Mouse (Mus musculus) myocyte (in vitro differentiated cells): ENCODE measurements at regions not wholly inside any gene's neighbourhood (a gene's known extent, or its start where the extent isn't known, plus 50 kb on each side); places are given as distances from the start of the nearest gene placed in this dataset.

Experiments
- CEBPB ChIP-seq: IDR thresholded peaks from 2 replicates; pipeline ENCODE4 v1.6.1; 2011; ENCODE audit warnings: mild to moderate bottlenecking, moderate library complexity; ENCODE audit not compliant: poor library complexity, insufficient read depth, severe bottlenecking
- E2F4 ChIP-seq: IDR thresholded peaks from one replicate; pipeline ENCODE4 v1.6.1; 2011; ENCODE audit warnings: mild to moderate bottlenecking, control low read depth, moderate library complexity; ENCODE audit not compliant: insufficient read depth
- MAX ChIP-seq: IDR thresholded peaks from one replicate; pipeline ENCODE4 v1.6.1; 2011; ENCODE audit warnings: low read depth, mild to moderate bottlenecking, control low read depth
- MYOD1 ChIP-seq, 3 experiments: IDR thresholded peaks; one replicate each; pipeline ENCODE4 v1.6.1; 2011; ENCODE audit warnings: control low read depth in 2 of 3, low read depth in 2 of 3, mild to moderate bottlenecking in 2 of 3, moderate library complexity in 1 of 3; ENCODE audit not compliant: insufficient read length in 2 of 3, control insufficient read depth in 1 of 3
- POLR2A ChIP-seq: IDR thresholded peaks from one replicate; pipeline ENCODE4 v1.6.1; 2011; ENCODE audit warnings: low read depth, mild to moderate bottlenecking, control low read depth, moderate library complexity; ENCODE audit not compliant: insufficient read length
- POLR2AphosphoS2 ChIP-seq: IDR thresholded peaks from one replicate; pipeline ENCODE4 v1.6.1; 2011; ENCODE audit warnings: low read depth, control low read depth; ENCODE audit not compliant: insufficient read length
- REST ChIP-seq: IDR thresholded peaks from one replicate; pipeline ENCODE4 v1.6.1; 2011; ENCODE audit warnings: mild to moderate bottlenecking, control low read depth, moderate library complexity; ENCODE audit not compliant: insufficient read depth, insufficient read length
- TCF12 ChIP-seq: IDR thresholded peaks from one replicate; pipeline ENCODE4 v1.6.1; 2011; ENCODE audit warnings: mild to moderate bottlenecking, control low read depth; ENCODE audit not compliant: poor library complexity, insufficient read depth, severe bottlenecking
- USF1 ChIP-seq: IDR thresholded peaks from one replicate; pipeline ENCODE4 v1.6.1; 2011; ENCODE audit warnings: low read depth, mild to moderate bottlenecking, control low read depth, moderate library complexity

GRCm38 (mm10) chr2:78049248-78049874 is 103.2 kb upstream of the Cwc22 start:
- TF ChIP-seq CEBPB (no peak), USF1 (no peak), POLR2A (no peak), E2F4 (no peak), MAX (no peak), MYOD1 (IDR thresholded peaks at IDR 0.05; ENCODE audit: control insufficient read depth in 1 of 3, insufficient read length in 2 of 3, low read depth in 2 of 3) (no peak), REST (no peak), POLR2AphosphoS2 (no peak), TCF12 (no peak)
